Mouse (Mus musculus): Measurements from ENCODE around the gene Arl16.
A peak's percentile ranks its signal among the peaks of the same experiment; 100 is the strongest.

Arl16 gene

DNA sequence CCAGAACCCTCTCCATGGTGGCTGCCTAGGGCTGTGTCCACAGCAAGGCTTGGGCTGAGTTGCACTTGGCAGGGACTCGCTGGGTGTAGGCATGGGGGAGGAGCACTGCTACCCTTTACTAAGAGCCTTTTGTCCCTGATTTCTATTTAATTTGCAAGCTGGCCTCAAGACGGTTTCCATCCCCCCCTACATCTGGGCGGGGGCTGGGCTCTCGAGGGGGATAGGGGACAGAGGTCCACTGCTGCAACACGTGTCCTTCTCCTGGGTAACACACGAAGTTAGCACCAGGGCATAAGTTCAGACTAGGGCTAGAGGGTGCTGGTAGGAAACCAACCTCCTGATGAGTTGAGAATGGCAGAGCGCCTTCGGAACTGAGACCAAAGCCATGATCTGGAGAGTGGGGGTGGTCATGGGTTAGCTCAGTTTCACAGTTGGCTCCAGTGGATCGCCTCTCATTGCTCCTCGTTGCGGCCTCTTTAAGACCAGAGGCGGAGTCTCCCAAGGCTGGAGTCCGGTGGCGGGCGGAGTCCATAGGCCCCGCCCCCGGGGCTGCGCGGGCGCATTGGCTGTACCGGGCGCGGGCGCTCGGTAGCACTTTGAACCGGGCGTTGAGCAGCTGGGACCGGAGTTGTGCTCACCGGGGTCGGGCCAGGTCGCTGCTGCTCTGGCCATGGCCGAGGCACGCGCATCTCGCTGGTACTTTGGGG, 24.1 kb upstream of the Arl16 start, which contains the start of gene Slc25a10:
Slc25a10 (plus strand) TSS at position 524 of the 707 bp plus-strand sequence.
- DNase-seq (ENCODE audit: low spot score), result peak; percentile 43

DNA sequence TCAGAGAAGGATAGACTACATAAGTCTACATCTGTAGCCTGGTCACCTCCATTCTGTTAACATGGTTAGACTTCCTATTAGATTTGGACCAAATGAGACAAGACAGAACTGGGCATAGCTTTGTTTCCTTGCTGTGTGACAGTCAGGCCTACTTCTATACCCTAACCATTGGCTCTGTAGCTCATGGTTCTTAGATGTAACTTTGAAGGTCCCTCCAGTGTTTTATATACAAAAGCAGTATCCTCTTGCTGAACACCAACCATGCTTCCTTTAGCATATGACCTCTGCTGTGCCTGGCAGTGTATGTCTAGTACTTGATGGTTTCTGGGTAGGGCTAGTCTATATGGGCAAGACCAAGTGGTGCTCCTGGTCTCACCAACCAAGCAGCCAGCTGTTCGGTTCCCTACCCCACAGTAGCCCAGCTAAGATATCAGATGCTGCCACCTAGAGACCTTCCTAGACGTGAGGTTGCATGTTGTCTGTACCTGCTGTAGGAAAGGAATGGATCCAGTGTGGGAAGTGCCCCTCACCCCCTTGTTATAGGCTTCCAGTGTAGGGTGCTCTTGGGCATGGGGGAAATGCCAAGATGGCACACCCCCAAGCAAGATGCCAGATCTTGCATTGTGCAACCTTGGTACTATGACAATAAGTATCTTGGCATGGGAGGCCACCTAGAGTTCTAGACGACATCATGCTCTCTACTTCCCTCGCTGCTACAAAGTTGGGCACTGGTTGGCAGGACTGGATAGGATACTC, 23.1 kb upstream of the Arl16 start:
- no peak for DNase-seq (ENCODE audit: low spot score)

DNA sequence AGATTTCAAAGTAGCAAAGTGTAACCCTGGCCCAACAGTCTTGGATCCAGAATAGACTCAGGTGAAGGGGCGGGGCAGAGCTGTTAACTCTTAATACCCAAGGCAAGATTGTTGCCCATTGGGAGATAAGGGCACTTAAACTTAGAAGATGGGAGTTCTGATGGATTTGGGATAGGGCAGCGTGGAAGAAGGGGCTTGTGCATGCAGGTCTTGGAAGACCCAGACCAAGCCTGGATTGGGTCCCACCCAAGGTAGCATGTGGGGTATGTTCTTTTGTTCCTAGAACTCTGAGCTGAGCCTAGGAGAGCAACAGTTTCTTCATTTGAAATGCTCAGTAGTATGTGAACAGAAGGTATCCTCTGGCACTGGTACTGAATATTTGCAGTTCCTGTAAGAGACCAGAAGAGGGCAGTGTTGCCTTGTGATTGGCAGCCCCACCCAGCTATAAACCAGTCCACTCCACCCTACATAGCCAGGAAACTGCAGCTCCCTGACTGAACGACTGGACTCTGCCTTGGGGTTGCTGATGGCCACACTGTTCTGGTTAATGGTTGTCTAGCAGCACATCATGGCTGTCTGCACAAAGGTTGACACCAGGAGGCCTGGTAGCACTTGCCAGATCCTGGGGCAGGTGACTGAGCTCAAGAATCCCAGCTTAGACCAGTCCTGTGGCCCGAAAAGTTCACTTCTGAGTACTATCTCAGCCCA, 21.8 kb upstream of the Arl16 start:
- DNase-seq (ENCODE audit: low spot score), result peak; percentile 75

DNA sequence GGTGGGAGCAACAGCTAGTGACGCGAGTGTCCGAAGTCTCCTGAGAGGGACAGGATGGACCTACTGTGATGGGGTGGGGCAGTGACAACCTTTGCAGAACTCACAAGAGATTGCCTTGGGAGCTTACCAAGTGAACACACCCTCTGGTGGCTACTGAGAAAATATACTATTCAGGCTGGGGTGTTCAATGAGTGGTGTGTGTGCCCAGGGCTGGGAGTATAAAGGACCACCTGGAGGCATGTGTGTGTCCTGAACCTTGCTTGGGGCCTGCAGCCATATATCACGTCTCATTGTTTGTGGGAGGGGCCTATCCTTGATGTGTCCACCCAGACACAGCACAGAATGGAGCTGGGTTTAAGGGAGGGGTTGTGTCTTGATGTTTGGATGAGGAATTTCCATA, 21.1 kb upstream of the Arl16 start:
- no peak for DNase-seq (ENCODE audit: low spot score)

DNA sequence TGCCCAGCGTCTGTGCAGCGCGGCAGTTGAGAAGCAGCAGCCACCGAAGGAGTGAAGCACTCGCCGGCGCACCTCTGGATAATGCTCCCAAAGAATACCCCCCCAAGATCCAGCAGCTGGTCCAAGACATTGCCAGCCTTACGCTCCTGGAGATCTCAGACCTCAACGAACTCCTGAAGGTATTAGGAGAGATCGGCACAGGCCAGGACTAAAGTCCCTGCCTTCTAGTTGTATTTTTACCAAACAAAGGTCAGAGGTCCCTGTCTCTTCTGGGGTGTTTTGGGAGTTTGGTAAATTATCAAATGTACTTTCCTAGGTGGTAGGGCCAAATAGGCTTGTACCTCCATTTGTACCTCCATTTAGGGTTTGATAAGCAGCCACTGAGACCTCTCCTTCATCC, 17.8 kb upstream of the Arl16 start:
- no peak for DNase-seq (ENCODE audit: low spot score)

DNA sequence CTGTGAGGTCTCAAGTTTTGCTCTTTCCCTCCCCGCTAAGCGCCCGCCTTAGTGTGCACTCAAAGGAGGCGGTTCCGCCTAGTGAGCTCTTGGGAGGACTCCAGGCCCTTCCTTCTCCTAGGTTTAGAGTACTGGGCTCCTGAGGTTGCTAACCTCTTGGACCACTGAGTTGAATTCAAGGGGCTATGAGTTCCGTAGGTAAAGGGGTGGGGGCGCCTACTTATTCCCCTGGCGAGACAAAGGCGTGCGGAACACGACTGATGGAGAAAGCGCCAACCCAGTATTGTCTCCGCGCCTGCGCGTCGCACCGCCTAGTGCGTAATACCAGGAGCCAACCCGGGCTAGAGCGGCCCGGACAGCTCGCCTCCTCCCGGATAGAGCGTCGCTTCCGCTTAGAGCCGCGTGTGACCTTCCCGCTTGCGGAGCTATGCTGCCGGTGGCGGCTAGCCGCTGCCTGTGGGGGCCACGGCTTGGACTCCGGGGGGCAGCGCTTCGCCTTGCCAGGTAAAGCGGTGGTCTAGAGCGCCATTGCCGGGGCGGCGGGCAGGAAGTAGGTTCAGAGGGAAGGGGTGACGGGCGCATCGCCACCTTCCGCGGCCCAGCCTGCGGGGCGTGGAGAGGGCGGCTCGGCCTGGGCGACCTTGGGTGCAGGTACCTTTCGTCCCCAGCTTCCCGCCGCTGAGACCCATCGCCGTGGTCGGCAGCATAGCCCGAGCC, 17.0 kb upstream of the Arl16 start, which contains the start of gene Mrpl12:
Mrpl12 (plus strand) TSS at position 349 of the 717 bp plus-strand sequence.
- DNase-seq (ENCODE audit: low spot score), result peak; percentile 87

DNA sequence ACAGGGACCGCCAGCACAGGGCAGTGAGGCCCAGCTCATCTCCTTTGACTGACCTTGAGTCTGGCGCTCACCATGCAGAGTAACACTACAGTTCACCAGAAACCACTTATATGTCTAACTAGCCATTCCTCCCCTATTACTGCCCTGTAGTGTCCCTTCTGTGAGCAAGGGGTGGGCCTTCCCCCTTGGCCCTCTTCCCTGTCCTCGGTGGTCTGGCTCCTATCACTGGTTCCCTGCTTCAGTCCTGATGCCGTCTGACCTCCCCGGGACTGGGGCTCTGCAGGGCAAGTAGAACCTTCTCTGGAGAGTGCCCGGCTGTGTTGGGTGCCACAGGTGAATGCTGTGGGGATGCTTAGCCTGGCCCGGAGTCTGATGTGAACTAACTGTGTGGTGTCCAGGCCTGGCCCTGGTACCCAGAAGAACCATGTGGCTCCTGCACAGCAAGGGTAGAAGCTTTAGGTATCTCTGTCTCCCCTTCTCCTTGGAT, 16.1 kb upstream of the Arl16 start:
- DNase-seq (ENCODE audit: low spot score), result no peak

DNA sequence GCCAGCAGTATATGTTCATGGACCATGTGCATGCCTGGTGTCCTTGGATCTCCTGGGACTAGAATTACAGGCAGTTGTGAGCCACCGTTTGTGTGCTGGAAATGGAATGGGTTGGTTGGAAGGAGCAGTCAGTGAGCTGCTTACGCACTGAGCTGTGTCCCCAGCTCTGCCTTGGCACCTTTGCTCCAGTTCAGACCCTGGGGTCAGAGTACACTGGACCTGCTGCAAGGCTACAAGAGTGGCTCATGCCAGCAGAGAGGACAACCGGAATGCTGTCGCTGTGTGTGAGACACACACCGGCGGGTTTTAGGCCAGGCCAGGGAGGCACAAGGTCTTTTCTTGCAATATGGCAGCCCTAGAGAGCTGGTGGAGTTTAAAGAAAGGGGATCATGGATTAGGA, 4.6 kb upstream of the Arl16 start:
- DNase-seq (ENCODE audit: low spot score), result no peak

DNA sequence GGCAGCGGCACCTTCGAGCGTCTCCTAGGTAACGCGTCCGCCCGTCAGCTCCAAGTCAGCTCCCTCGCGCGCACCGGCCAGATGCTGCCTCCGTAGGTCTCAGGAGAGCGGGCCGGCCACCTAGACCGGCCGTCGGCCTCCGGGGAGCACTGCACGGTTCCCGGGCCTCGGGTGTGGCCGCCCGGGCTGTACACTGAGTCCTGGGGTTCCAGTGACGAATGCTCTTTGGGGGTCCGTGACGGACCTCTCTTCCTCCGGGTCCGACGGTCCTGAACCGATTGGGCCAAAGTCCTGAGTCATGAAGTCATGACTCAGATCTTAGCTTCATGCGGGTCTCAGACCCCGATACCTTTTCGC, 307 bp upstream of the Arl16 start:
- no peak for DNase-seq (ENCODE audit: low spot score)

DNA sequence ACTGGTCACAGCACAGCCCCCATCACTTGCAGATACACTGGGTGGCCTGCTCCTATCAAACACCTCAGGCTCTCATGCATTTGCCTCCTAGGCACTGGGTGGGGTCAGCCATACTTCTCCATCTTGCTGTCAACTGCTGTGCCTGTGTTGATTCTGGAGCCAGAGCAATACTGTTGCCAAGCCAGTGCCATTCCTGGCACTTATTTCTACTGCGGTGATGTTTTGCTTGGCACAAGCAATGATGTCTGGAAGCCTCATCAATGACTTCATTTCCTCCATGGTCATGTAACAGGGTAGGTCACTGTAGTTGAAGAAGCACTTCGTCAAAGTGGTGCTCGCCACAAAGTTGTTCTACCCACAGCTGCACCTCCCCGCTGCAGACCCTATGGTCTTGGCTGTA, 1.9 kb downstream of the Arl16 start:
- DNase-seq (ENCODE audit: low spot score), result no peak

DNA sequence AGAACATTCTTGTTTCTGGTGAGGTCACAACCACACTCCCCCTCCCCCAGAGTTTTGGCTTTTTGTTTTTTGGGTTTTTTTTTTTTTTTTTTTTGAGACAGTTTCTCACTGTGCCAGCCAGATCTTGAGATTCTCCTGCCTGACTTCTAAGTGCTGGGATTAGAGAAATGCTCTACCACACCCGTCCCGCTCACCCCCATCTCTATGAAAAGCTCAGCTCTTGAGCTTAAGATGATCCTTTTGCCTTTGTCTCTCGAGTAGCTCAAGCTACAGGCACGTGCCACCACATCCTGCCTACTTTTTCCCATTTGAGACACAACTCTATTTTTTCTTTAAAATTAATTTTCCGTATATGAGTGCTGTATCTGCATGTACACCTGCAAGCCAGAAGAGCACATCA, 3.0 kb downstream of the Arl16 start:
- DNase-seq (ENCODE audit: low spot score), result no peak

DNA sequence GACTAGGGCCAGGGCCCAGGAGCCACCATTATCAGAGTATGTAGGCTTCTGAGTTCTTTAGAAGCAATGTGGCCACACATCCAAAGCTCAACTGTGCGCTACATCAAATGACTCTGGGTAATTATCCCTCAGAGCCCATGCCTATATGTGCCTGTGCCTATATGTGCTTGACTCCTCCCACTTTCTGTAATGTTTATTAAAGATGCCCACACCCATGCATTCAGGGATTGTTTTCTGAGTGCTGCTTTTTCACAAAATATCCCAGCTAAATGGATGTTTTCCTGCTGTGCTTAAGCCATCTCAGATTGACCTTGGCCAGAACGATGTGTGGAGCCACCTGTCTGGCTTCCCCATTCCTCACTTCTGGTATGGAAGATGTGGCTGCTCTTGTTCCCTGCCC, 3.9 kb downstream of the Arl16 start:
- DNase-seq (ENCODE audit: low spot score), result no peak

DNA sequence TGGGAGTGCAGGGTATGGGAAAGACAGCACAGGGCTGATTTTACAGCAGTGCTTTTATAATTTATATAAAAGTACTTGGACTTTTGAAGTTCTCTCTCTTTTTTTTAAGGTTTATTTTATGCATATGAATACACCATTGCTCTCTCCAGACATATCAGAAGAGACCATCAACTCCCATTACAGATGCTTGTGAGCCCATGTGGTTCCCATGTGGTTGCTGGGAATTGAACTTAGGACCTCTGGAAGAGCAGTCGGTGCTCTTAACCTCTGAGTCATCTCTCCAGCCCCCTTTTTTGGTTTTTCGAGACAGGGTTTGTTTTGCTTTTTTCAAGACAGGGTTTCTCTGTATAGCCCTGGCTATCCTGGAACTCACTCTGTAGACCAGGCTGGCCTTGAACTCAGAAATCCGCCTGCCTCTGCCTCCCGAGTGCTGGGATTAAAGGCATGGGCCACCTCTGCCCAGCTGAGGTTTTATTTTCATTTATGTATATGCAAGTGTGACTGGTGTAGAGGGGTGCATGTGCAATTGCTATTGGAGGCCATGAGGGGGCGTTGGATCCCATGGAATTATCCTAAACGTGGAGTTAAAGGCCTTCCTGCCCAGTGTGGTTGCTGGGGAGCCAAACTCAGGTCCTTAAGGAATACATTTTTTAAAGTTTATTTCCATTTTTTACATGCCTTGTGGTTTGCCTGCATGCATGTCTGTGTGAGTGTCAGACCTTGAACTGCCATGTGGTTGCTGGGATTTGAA, 8.4 kb downstream of the Arl16 start:
- DNase-seq (ENCODE audit: low spot score), result no peak

DNA sequence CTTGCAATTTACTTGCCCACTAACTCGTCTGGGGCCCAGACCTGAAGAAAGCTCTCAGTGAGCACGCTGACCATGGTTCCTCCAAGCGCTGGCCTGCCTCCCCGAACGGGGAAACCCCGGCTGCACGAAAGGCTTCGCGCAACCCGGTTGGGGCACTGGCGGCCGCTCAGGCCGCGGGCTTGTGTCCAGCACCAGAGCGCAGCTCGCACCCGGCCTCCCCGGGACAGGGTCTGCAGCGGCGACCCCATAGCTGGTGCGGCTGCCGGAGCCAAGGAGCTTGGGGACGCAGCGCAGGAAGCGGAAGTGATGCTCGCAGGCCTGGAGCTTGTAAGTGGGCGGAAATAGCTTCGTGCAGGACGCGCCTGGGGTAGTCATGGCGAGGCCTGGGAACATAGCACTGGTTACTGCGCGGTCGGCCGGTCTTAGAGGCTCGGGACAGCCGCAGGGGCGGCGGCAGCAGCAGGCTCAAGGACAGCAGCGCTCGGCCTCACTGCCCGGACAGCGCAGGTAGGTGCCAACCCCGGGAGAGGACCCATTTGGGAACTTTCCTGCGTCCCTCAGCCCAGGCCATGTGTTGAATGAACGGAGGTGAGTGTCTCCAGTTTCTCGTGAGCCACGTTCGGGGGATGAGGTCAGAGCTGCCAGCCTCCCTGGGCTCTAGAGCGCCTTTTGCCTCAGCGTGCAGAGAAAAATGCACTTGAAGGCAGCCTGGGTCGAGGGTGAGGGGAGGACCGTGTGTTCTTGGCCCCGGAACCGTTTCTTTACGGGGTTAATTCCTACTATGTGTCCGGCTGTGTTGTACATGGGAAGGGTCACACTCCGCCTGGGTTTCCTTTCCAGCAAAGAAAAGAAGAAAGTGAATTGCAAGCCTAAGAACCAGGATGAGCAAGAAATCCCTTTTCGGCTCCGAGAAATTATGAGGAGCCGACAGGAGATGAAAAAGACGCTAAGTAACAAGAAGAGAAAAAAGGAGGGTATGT, 9.3 kb downstream of the Arl16 start, which contains the start of the genes Oxld1 and Ccdc137:
Oxld1 (minus strand) TSS at position 297 of the 980 bp plus-strand sequence.
Ccdc137 (plus strand) TSS at position 344 of the 980 bp plus-strand sequence.
- DNase-seq (ENCODE audit: low spot score), result peak; percentile 71

DNA sequence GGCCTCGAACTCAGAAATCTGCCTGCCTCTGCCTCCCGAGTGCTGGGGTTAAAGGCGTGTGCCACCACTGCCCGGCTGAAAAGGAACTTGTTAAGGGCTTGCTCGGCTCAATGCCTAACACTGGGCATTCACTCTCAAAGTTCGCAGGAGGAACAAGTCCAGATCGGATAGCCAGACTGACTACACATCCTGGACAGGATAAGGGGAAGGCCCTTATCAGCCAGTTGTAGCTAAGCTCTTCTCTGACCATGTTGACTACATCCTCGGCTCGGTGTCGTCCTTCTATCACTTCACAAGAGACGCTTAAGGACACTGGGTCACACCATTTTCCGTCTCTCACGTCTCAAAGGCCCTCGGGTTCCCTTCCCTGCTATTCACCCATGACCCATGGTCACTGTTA, 10.0 kb downstream of the Arl16 start:
- no peak for DNase-seq (ENCODE audit: low spot score)

DNA sequence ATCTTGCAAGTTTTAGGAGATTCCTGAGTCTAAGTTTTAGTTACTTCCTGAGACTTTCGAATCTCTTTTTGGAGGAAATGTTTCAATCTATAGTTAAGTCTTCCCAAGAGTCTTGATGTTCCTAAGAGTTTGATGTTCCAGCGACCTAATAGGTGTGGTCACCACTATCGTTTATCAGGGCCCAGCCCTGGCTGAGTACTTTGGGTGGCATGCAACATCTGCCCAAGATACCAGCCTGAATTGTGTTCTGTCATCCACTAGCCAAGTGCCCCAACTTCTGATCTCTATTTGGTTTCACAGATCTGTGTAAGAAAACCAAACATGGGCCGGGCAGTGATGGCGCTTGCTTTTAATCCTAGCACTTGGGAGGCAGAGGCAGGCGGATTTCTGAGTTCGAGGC, 12.0 kb downstream of the Arl16 start:
- no peak for DNase-seq (ENCODE audit: low spot score)

DNA sequence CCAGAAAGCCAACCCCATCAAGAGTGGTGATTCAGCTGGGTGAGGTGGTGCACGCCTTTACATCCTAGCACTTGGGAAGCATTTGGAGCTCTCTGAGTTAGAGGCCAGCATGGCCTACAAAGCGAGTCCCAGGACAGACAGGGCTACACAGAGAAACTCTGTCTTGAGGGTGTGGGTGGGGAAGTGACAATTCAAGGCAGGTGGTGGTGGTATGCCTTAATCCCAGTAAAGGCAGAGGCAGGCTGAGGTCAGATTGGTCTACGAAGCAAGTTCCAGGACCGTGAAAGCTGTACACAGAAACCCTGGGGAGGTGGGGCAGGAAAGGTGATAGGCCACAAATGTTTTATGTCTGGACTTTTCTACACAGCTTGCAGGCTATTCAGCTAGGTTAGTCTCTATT, 12.4 kb downstream of the Arl16 start:
- no peak for DNase-seq (ENCODE audit: low spot score)

DNA sequence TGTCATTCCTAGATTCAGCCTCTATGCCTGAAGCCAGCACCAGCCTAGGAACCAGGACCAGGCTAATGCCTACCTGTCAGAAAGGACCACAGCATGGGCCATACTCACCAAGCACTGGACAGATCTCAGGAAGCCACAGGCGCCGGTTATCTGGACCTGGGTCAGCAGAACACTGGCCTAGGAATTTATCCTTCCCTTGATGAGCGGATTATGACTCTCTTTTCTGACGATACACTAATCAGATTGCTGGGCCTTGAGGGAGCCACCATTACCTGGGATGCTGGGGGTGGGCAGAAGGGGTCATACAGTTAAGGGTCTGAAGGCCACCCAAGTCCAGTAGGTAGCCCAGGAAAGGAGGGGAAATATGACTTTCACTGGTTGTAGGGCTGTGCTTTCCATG, 14.1 kb downstream of the Arl16 start, which contains the start of gene Pde6g:
Pde6g (minus strand) TSS at position 195 of the 400 bp plus-strand sequence.
- no peak for DNase-seq (ENCODE audit: low spot score)

DNA sequence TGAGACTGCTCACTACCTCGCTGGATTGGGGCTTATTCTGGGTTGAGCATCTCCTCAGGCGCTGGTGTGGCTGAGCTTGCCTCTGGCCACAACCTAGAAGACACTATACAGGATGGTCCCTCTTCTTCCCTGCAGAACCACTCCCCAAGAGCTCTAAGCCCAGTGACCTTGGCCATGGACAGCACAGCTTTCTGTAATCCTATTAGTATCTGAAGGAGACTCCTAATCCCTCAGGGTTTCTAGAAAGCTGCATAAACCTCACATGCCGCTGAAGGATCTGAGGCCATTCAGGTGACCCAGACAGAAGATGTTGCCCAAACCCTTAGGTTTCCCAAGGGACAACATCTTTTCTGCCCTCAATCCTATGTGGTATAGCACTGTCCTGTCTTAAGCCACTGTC, 15.2 kb downstream of the Arl16 start:
- no peak for DNase-seq (ENCODE audit: low spot score)

DNA sequence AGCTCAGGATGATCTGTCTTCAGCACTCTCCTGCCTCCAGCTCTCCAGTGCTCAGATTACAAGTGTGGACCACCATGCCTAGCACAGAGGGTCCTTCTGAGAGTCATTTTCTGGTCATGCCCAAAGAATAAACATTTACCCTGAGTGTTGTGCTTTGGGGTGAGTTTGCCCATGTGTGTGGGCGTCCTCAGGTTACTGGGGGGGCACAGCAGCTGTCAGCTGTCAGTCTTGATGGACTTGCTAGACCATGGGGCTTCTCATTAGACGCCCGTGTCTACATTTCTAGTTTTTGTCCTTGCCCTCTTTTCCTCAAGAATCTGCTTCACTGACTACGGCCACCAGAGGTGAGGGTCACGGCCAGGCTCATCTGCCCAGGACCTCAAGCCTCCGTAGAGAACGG, 20.2 kb downstream of the Arl16 start:
- DNase-seq (ENCODE audit: low spot score), result no peak

Data from T-cell, adult 2 months (primary cell).